Mouse (Mus musculus) spleen, adult 2 months (tissue): ENCODE data around the gene Gm17018.

Experiments
- CTCF ChIP-seq: fragments of 200-500 bp; IDR thresholded peaks from 2 replicates; pipeline ENCODE4 v1.5.1; 2011; ENCODE audit warnings: mild to moderate bottlenecking, inconsistent platforms; ENCODE audit not compliant: insufficient read depth, insufficient read length, insufficient replicate concordance; ENCODE audit errors: extremely low read depth
- POLR2A ChIP-seq: fragments of 200-500 bp; IDR thresholded peaks from 2 replicates; pipeline ENCODE4 v1.6.1; 2011; ENCODE audit warnings: low read depth, low read length, inconsistent platforms

- TF ChIP-seq POLR2A = no peak
- no peak for TF ChIP-seq CTCF
Measured at GRCm38 (mm10) chr19:45616214-45616518, 55.8 kb downstream of the Gm17018 start.
